Mouse (Mus musculus) testis, adult 2 months (tissue): ENCODE data around the gene Rccd1. TPM values are rescaled to one million over a fixed set of nuclear protein-coding genes. Genes with fewer than 3 reads are reported as not detected.
A peak's percentile ranks its signal among the peaks of the same experiment; 100 is the strongest.

Experiments used
- H3K27ac ChIP-seq: fragments of 200-500 bp; 2 replicates; pipeline ENCODE4 v1.5.1; 2012; ENCODE audit warnings: low read depth, low read length; ENCODE audit not compliant: control insufficient read depth, insufficient read depth
- H3K27me3 ChIP-seq: fragments of 200-500 bp; 2 replicates; pipeline ENCODE4 v1.6.1; 2012; ENCODE audit warnings: mild to moderate bottlenecking, low read length, moderate library complexity; ENCODE audit not compliant: control insufficient read depth, insufficient read depth
- H3K36me3 ChIP-seq: fragments of 200-500 bp; 2 replicates; pipeline ENCODE4 v1.6.1; 2012; ENCODE audit warnings: mild to moderate bottlenecking, low read length; ENCODE audit not compliant: control insufficient read depth, insufficient read depth
- H3K4me1 ChIP-seq: fragments of 200-500 bp; 2 replicates; pipeline ENCODE4 v1.6.1; 2012; ENCODE audit warnings: low read length; ENCODE audit not compliant: control insufficient read depth, insufficient read depth
- H3K4me3 ChIP-seq: fragments of 200-500 bp; 2 replicates; pipeline ENCODE4 v1.5.1; 2012; ENCODE audit warnings: low read depth, mild to moderate bottlenecking, low read length, moderate library complexity, mixed read lengths; ENCODE audit not compliant: control insufficient read depth
- CTCF ChIP-seq: fragments of 200-500 bp; IDR thresholded peaks from 2 replicates; pipeline ENCODE4 v1.5.1; 2012; ENCODE audit warnings: low read depth, mild to moderate bottlenecking, inconsistent platforms, low read length, moderate library complexity; ENCODE audit not compliant: control insufficient read depth, insufficient read depth, insufficient replicate concordance
- POLR2A ChIP-seq: fragments of 200-500 bp; IDR thresholded peaks from 2 replicates; pipeline ENCODE4 v1.6.1; 2012; ENCODE audit warnings: low read depth, mild to moderate bottlenecking, inconsistent platforms, low read length, moderate library complexity; ENCODE audit not compliant: control insufficient read depth
- polyA plus RNA-seq: library from polyadenylated mRNA; depleted of rRNA; stranded (reverse); fragments of >200 nt; gene quantifications from 2 replicates; pipeline ENCODE4 v1.2.3, GENCODE M21; 2012

The Rccd1 gene
- polyA plus RNA-seq, 1 experiment = 5.6 TPM

DNA sequence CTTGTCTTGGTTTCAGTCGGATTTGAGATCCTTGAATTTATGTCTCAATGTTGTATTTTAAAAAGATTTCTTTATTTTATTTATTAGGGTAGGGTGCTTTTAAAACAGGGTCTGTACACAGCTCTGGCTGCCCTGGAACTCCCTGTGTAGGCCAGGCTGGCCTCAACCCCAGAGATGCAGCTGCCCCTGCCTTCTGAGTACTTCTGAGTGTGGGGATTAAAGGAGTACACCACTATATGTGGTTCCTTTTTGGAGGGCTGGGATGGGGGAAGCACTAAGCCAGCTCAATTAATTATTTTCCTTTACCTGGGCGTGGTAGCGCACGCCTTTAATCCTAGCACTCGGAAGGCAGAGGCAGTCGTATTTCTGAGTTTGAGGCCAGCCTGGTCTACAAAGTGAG is 27.8 kb downstream of the Rccd1 start:
- Histone ChIP-seq H3K27ac (no peak overlapping the region), H3K4me1 (no peaks in the 10 kb centered on the region; the same call in 1 of the 2 replicates), H3K27me3 (no peaks in the 10 kb centered on the region), H3K36me3 (no peaks in the 10 kb centered on the region; the same call in none of the 2 replicates), H3K4me3 (no peak overlapping the region)
- no peak for TF ChIP-seq CTCF
- TF ChIP-seq POLR2A = no peak

DNA sequence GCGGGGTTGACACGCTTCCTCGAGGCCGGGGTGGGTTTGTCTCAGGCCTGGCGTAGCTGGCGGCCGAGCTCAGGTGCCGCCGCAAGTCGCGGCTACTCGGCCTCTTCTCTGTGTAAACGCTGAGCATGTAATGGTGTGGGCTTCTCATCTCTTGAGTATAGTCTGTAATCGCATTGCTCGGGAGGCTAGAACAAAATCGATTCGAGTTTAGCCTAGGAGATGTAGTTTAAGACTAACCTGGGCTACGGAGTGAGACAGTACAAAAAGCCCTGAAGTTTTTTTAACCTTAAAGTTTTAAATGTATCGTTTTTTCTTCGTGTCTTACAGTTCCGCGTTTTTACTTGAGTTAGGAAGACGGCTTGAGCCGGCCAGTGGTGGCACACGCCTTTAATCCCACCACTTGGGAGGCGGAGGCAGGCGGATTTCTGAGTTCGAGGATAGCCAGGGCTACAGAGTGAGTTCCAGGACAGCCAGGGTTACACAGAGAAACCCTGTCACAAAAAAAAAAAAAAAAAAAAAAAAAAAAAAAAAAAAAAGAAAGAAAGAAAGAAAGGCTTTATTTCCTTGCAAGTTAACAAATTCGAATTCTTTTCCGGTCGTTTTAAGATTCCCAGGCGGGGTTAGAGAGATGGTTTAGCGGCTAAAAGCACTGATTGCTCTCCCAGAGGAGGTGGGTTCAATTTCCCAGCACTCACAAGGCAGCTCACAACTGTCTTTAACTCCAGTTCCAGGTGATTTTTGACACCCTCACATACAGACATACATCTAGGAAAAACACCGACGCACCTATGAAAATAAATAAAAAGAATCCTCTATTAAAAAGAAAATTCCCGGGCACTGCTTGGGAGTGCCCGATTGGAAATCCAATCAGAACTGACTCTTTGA is 29.2 kb downstream of the Rccd1 start:
- peak overlapping the region; percentile 96 for H3K27ac ChIP-seq
- H3K27me3 ChIP-seq = no peaks in the 10 kb centered on the region
- H3K36me3 ChIP-seq = no peaks in the 10 kb centered on the region; the same call in 1 of the 2 replicates
- H3K4me1 ChIP-seq = no peaks in the 10 kb centered on the region; the same call in 1 of the 2 replicates
- peak overlapping the region; percentile 96 for H3K4me3 ChIP-seq
- TF ChIP-seq CTCF (no peak), POLR2A (no peak)

DNA sequence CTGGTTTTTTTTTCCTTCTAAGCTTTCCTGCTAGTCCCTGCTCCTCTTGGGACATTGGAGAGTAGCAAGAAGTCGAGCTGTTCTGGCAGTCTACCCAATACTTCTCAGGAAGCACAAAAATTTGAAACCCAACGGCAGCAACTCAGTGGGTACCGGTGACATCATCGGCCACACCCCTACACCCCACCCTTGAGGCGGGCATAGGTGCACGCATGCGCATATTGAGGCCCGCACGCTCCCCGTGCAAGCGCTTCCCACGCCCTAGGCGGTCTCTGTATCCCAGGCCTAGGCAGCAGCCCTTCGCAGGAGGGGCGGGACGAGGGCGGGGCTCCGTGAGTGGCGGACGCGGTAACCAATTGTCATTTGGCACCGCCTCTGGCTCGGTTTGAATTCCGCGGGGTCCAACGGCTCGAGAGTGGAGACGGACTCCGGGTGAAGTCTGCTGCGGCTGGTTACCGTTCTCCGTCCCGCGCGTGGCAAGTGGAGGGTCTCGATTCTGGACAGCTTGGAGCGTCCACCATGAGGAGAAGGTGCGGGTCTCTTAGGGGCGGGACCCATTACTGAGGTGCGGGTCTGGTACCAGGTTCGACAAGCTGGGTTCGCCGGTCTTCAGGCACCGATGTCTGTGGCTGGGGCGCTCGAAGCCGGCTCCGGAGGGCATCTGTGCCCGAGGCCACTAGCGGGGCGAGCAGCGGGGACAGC is 30.0 kb downstream of the Rccd1 start, which contains the start of gene Prc1:
Gene Prc1 (plus strand): TSS at position 389 of the 702 bp plus-strand sequence.
- no peaks in the 10 kb centered on the region; the same call in 1 of the 2 replicates for H3K4me1 ChIP-seq
- H3K4me3 ChIP-seq = peak within 1 kb of the TSS; percentile 96
- no peaks in the 10 kb centered on the region for H3K27me3 ChIP-seq
- H3K27ac ChIP-seq = peak within 1 kb of the TSS; percentile 96
- H3K36me3 ChIP-seq = no peaks in the 10 kb centered on the region; the same call in 1 of the 2 replicates
- TF ChIP-seq CTCF = no peak
- peak; percentile 78 for TF ChIP-seq POLR2A

DNA sequence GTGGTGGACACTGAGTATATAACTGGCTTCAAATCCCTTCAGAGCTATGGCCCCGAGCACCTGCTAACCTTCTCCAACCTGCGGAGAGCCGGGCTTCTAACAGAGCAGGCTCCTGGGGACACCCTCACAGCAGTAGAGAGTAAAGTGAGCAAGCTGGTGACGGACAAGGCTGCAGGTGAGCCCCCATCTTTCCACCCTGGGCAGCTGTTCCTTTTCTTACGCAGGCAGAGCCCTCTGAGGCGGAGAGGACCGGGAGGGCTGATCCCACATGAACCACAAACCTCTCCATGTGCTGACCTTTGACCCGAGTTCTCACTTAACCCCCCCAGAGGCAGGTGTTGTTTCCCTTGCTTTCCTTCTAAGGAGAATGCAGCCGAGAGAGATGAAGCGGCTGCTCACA is 36.5 kb downstream of the Rccd1 start:
- Histone ChIP-seq H3K4me1 (no peaks in the 10 kb centered on the region), H3K36me3 (no peaks in the 10 kb centered on the region; the same call in 1 of the 2 replicates), H3K27ac (no peak overlapping the region), H3K27me3 (no peaks in the 10 kb centered on the region), H3K4me3 (no peak overlapping the region)
- no peak for TF ChIP-seq POLR2A
- no peak for TF ChIP-seq CTCF

DNA sequence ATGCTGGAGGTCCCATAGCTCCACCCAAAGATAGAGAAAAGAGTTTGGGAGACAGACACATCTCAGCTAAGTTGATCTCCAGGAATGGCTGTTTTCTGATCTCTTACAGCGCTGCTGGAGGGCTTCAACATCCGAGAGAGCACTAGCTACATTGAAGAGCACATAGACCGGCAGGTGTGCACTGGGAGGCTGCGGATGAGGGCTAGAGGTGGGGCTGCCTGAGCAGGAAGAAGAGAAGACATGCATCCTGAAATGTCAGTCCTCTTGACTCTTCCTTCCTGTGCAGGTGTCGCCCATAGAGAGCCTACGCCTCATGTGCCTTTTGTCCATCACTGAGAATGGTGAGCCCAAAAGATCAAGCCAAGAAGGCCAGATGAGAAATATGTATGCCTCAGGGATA is 38.5 kb downstream of the Rccd1 start:
- no peak for TF ChIP-seq CTCF
- TF ChIP-seq POLR2A = no peak
- Histone ChIP-seq H3K27ac (no peak overlapping the region), H3K4me3 (no peak overlapping the region), H3K36me3 (no peaks in the 10 kb centered on the region; the same call in 1 of the 2 replicates), H3K4me1 (no peaks in the 10 kb centered on the region), H3K27me3 (no peaks in the 10 kb centered on the region)

DNA sequence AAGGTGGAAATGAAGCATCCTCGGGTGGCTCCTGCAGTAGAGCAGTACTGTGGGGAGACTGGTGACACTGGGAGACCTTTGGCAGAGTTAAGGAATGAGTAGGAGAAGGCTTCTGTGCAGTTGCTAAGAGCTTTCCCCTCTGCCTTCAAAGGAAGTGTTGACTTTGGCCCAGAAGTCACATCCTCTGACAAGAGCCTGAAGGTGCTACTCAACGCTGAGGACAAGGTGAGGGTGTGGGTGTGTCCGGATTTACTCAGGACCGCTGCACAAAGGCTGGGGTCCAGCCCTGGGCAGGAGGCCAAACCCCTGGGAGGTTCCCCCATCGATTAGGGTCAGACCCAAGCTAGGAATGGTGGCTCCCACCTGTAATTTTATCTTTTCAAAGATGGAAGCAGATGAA is 39.9 kb downstream of the Rccd1 start:
- Histone ChIP-seq H3K36me3 (no peaks in the 10 kb centered on the region; the same call in 1 of the 2 replicates), H3K4me3 (no peak overlapping the region), H3K27me3 (no peaks in the 10 kb centered on the region), H3K4me1 (no peaks in the 10 kb centered on the region), H3K27ac (no peak overlapping the region)
- TF ChIP-seq CTCF (no peak), POLR2A (no peak)

DNA sequence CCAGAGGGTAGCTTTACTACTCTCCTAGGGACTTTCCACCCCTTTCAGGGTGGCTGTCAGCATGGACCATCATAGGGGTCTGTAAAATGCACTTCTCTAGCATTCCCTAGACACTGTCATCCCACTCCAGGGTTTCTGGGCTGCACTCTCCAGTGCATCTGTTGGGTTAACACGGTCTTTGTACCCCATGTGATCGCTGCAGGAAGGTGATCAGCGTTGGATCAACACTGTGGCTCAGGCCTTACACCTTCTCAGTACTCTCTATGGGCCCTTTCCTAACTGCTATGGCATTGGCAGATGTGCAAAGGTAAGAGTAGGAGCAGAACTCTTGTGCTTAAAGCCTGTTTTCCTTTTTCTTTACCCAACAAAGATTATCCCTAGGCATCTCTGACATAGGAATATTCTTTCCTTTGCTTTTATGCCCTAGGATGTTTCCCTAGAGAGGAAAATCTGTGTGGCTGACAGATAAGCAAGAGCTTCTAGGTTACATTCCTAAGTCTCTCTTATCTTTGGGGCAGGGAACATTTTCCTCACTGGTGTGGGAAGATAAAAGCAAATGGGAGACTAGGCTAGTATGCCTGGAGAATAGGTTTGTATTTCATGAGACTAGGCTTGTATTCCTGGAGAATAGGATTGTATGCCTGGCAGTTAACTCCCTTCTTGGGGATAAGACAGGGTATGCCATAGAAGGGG is 40.9 kb downstream of the Rccd1 start:
- TF ChIP-seq CTCF (no peak), POLR2A (no peak)
- Histone ChIP-seq H3K36me3 (no peaks in the 10 kb centered on the region; the same call in 1 of the 2 replicates), H3K27me3 (no peaks in the 10 kb centered on the region), H3K4me1 (no peaks in the 10 kb centered on the region), H3K4me3 (no peak overlapping the region), H3K27ac (no peak overlapping the region)
